Mouse (Mus musculus) thymus, postnatal 10 days (tissue): Measurements from ENCODE around the gene Slco4a1.

Source experiments
- DNase-seq, 2 experiments: peaks; one replicate each; pipeline ENCODE4 v3.0.0; 2021; ENCODE audit warnings: low spot score in 2 of 2

Gene Slco4a1

GRCm38 (mm10) chr2:180444957-180445785 is 10.9 kb upstream of the Slco4a1 start:
- peak; percentile 18 to 32 for DNase-seq

- no peak for DNase-seq
These were observed 10.1 kb upstream of the Slco4a1 start for GRCm38 (mm10) chr2:180445962-180446361.

DNA sequence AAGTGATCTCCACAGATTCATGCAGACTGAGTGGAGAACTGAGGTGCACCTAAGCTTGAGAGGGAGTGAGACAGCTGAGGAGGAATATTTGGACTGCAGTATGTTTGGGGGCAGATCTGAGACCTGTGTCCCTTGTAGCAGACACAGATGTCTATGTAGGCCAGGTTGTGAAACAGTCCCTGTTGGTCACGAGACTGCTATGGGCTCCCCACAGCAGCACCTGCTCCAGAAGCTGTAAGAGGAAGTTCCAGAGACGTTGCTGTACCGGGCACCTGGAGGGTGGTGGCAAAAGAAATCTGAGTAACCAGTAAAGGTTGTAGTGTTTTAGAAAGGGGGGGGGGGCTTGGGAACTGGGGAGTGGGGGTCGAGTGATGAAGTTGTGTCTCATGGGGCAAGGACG is 7.0 kb upstream of the Slco4a1 start:
- DNase-seq, result peak; percentile 23 to 26

DNA sequence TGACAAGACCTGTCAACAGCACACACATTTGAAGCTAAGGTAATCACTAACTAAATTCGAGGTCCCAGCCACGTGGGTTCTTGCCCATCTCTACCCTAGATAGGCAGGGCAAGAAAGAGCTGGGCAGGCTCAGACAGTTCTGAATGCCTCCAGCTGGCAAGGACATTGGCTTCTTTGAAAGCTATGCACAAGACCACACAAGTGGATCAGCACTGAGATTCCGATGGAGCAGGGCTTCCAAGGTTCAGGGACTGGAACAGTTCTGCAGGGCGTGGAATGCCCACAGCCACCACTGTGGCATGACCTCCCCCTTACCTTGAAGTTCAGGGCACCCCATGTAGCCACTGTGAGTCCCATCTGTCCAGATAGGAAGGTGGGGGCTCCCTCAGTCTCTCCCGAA is 5.5 kb upstream of the Slco4a1 start:
- DNase-seq, result no peak

DNA sequence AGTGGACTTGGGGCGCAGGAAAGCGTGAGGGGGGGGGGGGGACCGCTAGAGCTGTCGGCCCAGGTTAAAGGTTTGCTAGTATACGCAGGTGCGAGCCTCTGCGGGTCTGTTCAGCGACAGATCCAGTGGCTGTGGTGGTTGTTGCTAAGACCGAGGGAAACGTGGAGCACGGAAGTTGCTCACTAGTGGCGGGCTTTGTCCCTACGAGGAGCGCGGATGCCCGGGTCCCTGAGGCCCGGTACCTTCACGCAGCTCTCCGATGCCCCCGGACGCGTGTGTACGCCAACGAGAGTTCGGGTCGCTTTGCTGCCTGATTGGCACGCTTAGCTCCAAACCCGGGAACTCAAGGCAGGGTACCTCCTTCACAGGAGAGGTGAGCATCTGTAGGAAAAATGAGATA is 660 bp downstream of the Slco4a1 start:
- DNase-seq, result peak; percentile 22 to 27

DNA sequence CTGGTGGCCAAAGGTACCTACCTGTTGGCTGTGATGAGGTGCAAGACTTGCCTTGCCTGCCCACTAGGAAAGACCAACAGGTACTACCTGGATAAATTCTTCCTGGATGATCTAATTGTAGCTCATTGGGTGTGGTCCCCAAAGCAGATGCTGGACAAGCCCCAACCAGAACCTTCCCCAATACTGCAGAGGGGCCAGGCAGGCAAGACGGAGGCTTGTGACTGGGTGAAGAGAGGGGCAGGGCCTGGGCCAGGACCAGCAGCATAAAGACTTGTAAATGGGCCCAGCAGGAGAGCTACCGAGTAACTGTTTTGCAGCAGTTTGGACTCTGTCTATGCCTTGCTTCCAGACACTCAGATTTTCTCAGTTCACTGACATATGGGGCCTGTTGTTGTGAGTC is 1.6 kb downstream of the Slco4a1 start:
- DNase-seq, result no peak

GRCm38 (mm10) chr2:180459437-180459836 is 3.4 kb downstream of the Slco4a1 start:
- DNase-seq, result no peak

DNA sequence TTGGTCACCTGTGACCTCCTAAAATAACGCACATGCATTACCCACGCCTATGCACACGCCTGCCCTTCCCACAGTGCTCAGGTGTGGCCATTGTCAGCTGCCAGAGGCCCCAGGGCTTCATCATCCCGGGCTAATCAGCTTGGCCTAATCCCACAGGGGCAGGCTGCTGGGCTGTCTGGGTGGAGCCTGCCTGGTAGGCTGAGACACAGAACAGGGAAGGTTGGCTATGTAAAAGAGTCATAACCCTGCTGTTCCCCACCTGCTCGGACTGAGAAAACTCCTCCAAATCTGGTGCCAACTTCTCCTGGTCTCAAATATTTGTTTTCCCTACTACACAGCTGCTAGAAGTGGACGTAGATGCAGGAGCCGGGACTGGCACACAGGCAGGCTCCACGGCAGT is 4.8 kb downstream of the Slco4a1 start:
- no peak for DNase-seq

DNA sequence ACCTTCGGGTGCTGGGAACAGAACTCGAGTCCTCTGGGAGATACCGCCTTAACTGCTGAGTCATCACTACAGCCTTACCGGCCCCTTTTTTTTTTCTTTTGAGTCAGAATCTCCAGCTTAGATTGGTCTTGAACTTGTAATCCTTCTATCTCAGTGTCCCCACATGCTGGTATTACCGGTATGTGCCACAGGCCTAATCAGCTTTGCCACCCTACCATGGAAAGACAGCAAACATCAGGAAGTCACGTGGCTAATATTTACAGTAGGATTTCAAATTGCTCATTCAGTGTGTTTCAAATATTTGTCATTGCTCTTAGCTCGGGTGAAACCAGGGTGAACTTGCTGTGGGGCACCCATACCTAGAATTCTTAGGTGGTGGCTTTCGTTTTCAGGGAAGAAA is 6.5 kb downstream of the Slco4a1 start:
- DNase-seq, result no peak

- DNase-seq, result no peak
These were observed 10.5 kb downstream of the Slco4a1 start for GRCm38 (mm10) chr2:180466505-180466904.

- DNase-seq, result no peak
These were observed 12.8 kb downstream of the Slco4a1 start for GRCm38 (mm10) chr2:180468871-180469270.

- no peak for DNase-seq
These were observed 13.7 kb downstream of the Slco4a1 start for GRCm38 (mm10) chr2:180469768-180470167.

DNA sequence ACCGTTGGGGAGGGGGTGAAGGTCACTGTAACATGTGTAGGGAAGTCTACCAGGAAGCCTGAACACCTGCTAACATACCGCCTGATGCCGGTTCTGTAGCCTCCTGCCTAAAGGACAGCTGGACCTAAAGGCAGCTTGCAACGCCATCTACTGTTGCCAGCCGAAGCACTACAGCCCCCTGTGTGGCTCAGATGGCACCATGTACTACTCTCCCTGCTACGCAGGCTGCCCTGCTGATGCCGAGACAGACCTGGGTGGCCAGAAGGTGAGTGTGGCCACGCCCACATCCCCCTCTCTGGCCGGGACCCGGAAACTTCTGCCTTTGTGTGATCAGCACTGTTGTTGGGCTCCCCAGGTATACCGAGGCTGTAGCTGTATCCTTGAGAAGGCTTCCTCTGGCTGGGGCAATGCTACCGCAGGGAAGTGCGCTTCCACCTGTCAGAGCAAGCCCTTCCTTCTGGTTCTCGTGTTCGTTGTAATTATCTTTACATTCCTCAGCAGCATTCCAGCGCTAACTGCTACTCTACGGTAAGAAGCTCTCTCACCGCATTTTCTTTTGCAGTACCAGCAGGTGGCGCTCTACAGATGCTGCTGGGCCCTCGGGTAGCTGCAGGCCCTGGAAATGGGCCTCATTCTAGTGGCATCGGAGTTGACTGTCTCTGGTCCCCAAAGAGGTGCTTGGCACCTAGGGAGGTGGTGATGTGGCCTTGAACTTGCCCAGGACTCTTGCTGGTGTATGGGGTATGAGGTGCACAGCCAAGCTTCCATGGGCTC is 16.4 kb downstream of the Slco4a1 start:
- DNase-seq, result peak in 1 of 2 experiments; percentile 17

DNA sequence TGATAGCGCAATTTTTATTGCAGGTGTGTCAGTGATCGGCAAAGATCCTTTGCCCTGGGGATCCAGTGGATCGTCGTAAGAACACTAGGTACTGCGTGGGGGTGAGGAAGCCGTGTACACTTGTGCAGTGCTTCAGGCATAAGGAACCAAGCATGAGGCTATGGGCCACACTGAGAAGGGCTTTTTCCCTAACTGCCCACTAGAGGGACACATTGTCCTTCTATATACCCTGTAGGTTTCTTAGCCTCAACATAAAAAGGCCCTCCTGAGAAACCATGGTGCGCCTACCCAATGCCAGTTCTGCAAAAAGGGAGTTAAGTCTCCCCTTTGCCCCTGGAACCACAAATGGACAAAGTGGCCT is 17.0 kb downstream of the Slco4a1 start:
- peak; percentile 16 to 33 for DNase-seq

GRCm38 (mm10) chr2:180474864-180475263 is 18.8 kb downstream of the Slco4a1 start:
- DNase-seq, result no peak

DNA sequence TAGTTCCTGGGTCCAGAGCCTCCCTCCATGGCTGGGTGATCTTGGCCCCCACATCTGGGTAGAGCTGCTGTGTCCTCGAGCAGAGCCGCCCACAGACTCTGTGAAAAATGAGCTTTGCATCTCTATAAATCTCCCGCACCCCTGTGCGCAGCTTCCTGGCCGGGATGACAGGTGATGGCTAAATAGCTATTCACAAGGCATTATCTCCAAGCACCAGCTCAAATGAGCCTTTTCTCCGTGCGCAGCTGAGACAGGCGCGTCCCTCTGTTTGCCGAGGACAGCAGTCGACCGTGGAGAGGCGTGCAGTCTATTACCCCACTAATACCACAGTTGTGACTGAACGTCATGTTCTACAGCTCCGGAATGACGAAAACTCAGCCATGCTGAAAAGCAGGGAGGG is 26.2 kb downstream of the Slco4a1 start:
- DNase-seq, result no peak

DNA sequence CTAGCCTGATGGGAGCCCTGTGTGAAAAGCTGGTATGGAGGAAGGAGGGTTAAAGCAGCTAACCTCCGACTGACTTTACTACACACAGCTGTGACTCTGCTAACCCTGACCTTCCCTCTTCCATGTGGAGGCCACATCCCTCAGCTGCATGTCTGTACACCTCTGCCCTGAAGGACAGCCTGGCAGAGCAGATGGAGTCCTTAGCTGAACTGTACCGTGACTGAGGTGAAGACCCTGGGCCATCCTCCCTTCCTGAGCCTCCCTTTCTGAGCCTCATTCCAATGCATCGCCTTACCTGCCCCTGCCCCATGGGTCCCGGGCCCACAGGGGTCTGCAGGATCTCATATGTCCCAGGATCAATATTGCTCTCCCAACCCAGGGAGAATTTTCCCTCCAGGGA is 28.8 kb downstream of the Slco4a1 start:
- DNase-seq, result no peak

DNA sequence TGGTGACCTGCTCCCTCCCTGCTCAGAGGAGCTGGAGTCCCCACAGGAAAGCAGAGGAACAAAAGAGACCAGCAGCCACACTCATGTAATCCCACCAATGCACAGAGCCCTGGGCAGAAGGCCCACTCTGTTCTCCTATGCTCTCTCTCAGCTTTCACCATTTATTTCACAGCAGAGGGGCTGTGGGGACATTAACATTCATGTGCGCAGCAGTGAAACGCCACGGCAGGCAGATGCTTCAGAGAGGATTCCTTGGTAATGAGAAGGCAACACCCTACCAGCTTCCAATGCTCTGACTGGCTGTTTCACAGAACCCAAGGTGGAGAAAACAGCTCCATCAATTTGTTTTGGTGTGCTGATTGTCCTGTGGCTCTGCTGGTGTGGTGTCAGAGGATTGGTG is 29.3 kb downstream of the Slco4a1 start:
- DNase-seq, result no peak

DNA sequence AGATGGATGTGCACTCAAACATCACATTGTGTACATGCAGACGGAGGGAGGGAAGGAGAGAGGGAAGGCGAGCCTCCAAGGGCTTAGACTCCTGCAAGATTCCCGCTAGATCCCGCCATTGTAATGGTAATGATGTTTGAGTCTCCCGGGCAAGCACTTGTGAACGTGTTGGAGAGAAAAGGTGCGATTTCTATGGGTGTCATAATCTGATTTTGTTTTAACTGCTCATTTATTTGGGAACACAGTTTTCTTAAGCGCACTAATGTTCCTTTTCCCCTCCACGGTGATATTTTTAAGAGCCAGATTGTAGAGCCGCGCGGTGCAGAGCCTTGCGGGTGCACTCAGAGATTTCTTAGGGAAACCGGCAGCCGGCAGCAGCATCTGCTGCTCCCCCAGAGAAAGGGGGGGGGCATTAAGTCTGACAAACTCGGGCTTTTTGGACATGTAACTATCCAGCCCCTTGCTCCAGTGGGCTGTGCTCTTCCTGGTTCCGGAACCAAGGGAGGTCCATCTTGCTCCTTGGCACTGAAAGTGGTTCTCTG is 32.2 kb downstream of the Slco4a1 start:
- DNase-seq, result no peak

GRCm38 (mm10) chr2:180495906-180496305 is 39.9 kb downstream of the Slco4a1 start:
- DNase-seq, result no peak

DNA sequence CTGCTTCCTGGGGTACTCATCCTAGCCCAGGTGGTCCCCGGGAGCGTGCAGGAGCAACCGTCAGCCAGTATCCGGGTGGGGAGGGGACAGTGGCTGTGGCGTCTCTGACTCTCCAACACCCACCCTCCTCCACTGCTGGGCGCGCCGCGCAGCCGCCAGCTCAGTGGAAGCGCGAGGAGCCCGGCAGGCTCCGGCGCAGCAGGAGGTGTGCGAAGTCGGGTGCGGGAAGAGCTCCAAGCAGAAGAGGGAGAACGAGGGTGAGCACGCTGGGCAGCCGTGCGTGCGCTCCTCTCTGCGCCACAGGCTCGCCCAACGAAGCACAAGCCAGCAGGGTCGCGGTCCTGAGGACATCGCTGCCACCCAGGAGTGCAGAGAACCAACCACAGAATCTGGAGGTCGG is 43.7 kb downstream of the Slco4a1 start, which contains the start of gene Ntsr1:
Gene Ntsr1 (plus strand): TSS at position 236 of the 400 bp plus-strand sequence.
- DNase-seq, result no peak

- DNase-seq, result no peak
These were observed 44.7 kb downstream of the Slco4a1 start for GRCm38 (mm10) chr2:180500726-180501125.
